Mouse (Mus musculus): ENCODE data around the gene Tmem161a. TPM values are rescaled to one million over a fixed set of nuclear protein-coding genes. Genes with fewer than 3 reads are reported as not detected.

The Tmem161a gene
- polyA plus RNA-seq, 1 experiment from 2014 or later, result 50.5 TPM

DNA sequence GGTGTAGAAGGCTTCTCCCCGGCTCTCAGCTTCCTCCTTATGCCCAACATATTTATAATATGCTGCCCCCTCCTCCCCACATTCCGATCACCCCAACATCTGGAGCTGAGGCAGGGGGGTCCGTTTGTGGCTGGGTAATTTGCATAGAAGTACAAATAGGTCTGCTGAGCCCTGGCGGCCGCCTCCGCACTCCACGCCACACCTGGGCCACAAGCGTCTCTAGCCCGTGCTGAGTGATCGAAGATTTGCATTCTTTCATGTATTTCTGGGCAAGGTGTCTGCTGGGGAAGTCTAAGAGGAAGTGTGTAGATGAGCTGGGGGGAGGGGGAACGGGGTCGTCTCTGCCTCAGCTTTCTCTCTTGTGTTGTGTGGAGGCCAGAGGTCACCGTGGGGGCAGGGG, 12.1 kb upstream of the Tmem161a start:
- 53% methylated on average over 13 of the region's 13 CpGs for WGBS
- Histone ChIP-seq H3K27me3 (ENCODE audit: insufficient read depth, low read length) (0 out of 2 replicates have a peak, but pooled peaks cover under 1% of the 10 kb centered on the region), H3K27ac (ENCODE audit: low read depth) (no peak overlapping the region), H3K4me2 (no peak overlapping the region), H3K4me1 (ENCODE audit: insufficient read depth) (no peaks in the 10 kb centered on the region), H3K9ac (no peak overlapping the region), H3K9me3 (ENCODE audit: low read depth, low read length) (no peaks in the 10 kb centered on the region), H3K36me3 (ENCODE audit: insufficient read depth) (no peaks in the 10 kb centered on the region), H3K4me3 (ENCODE audit: low read depth, low read length) (no peak overlapping the region)
- ATAC-seq (ENCODE audit: insufficient read depth) (no peak), DNase-seq (no peak)
- no peak for TF ChIP-seq CTCF (IDR thresholded peaks at IDR 0.05; ENCODE audit: low read depth)

DNA sequence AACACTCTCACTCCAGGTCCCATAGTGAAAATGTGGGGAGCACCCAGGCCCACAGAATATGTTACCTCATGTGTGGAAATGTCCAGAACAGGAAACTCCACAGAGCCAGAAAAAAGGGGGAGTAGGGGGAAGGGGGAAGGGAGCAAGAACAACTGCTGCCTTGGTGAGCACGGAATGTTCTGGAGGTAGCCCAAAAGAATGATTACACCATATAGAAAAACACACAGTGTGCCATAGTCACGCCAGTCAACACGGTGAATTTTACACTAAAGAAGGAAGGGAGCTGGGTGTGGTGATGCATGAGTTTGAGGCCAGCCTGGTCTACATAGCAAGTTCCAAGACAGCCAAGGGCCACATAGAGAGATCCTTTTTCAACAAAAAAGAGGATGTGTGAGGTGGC, 8.8 kb upstream of the Tmem161a start:
- H3K9me3 ChIP-seq (ENCODE audit: low read depth, low read length), result no peaks in the 10 kb centered on the region
- 80% methylated on average over 3 of the region's 3 CpGs for WGBS
- no peaks in the 10 kb centered on the region for H3K36me3 ChIP-seq (ENCODE audit: insufficient read depth)
- no peak overlapping the region for H3K4me2 ChIP-seq
- H3K9ac ChIP-seq, result no peak overlapping the region
- TF ChIP-seq CTCF (IDR thresholded peaks at IDR 0.05; ENCODE audit: low read depth), result no peak
- DNase-seq (no peak), ATAC-seq (ENCODE audit: insufficient read depth) (no peak)
- peaks cover 16% of the 10 kb centered on the region for H3K27me3 ChIP-seq (ENCODE audit: insufficient read depth, low read length)
- no peak overlapping the region for H3K27ac ChIP-seq (ENCODE audit: low read depth)
- H3K4me3 ChIP-seq (ENCODE audit: low read depth, low read length), result no peak overlapping the region
- no peaks in the 10 kb centered on the region for H3K4me1 ChIP-seq (ENCODE audit: insufficient read depth)

GRCm38 (mm10) chr8:70166504-70167110, 5.5 kb upstream of the Tmem161a start:
- peak overlapping the region; percentile 20; the same call in 1 of the 2 replicates for H3K9ac ChIP-seq
- peak; percentile 99 for TF ChIP-seq CTCF (IDR thresholded peaks at IDR 0.05; ENCODE audit: low read depth)
- no peak overlapping the region; the same call in 1 of the 2 replicates for H3K4me3 ChIP-seq (ENCODE audit: low read depth, low read length)

GRCm38 (mm10) chr8:70170116-70170515, 2.0 kb upstream of the Tmem161a start:
- Histone ChIP-seq H3K27ac (ENCODE audit: low read depth) (no peak overlapping the region), H3K4me1 (ENCODE audit: insufficient read depth) (0 out of 2 replicates have a peak, but pooled peaks cover 6% of the 10 kb centered on the region), H3K27me3 (ENCODE audit: insufficient read depth, low read length) (peaks cover 15% of the 10 kb centered on the region), H3K4me3 (ENCODE audit: low read depth, low read length) (no peak overlapping the region), H3K36me3 (ENCODE audit: insufficient read depth) (peaks cover 7% of the 10 kb centered on the region), H3K4me2 (no peak overlapping the region), H3K9ac (no peak overlapping the region), H3K9me3 (ENCODE audit: low read depth, low read length) (no peaks in the 10 kb centered on the region)
- ATAC-seq (ENCODE audit: insufficient read depth), result no peak
- WGBS, result 67% methylated on average over 3 of the region's 3 CpGs
- no peak for DNase-seq
- no peak for TF ChIP-seq CTCF (IDR thresholded peaks at IDR 0.05; ENCODE audit: low read depth)

More at GRCm38 (mm10) chr8:70166504-70167110, 5.5 kb upstream of the Tmem161a start:
- Histone ChIP-seq H3K4me2 (peak overlapping the region; percentile 53), H3K27me3 (ENCODE audit: insufficient read depth, low read length) (peaks cover 16% of the 10 kb centered on the region), H3K4me1 (ENCODE audit: insufficient read depth) (no peaks in the 10 kb centered on the region), H3K36me3 (ENCODE audit: insufficient read depth) (no peaks in the 10 kb centered on the region), H3K9me3 (ENCODE audit: low read depth, low read length) (no peaks in the 10 kb centered on the region), H3K27ac (ENCODE audit: low read depth) (no peak overlapping the region)
- WGBS, result 5% methylated on average over 21 of the region's 21 CpGs
- peak; percentile 80 for ATAC-seq (ENCODE audit: insufficient read depth)
- peak; percentile 87 for DNase-seq

DNA sequence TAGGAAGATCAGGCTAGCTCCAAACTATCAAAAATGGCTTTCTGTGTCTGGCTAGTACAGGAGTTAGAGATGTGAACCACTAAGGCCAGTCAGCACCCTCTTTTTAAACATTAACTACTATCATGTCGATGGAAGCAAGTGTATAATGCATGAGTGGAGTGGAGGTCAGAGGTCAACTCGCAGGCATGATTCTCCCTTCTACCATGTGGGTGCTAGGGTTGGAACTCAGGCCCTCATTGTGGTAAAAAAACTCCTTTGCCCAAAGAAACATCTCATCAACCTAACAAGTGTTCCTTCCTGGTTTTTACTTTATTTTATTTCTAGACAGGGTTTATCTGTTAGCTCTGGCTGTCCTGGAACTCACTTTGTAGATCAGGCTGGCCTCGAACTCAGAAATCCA, 1.4 kb upstream of the Tmem161a start:
- 74% methylated on average over 3 of the region's 3 CpGs for WGBS
- H3K4me2 ChIP-seq, result no peak overlapping the region
- peaks cover 9% of the 10 kb centered on the region for H3K27me3 ChIP-seq (ENCODE audit: insufficient read depth, low read length)
- no peak overlapping the region for H3K27ac ChIP-seq (ENCODE audit: low read depth)
- H3K9me3 ChIP-seq (ENCODE audit: low read depth, low read length), result no peaks in the 10 kb centered on the region
- TF ChIP-seq CTCF (IDR thresholded peaks at IDR 0.05; ENCODE audit: low read depth), result no peak
- no peak for ATAC-seq (ENCODE audit: insufficient read depth)
- H3K4me3 ChIP-seq (ENCODE audit: low read depth, low read length), result no peak overlapping the region
- 0 out of 2 replicates have a peak, but pooled peaks cover 6% of the 10 kb centered on the region for H3K4me1 ChIP-seq (ENCODE audit: insufficient read depth)
- no peak for DNase-seq
- H3K36me3 ChIP-seq (ENCODE audit: insufficient read depth), result peaks cover 7% of the 10 kb centered on the region
- H3K9ac ChIP-seq, result no peak overlapping the region

- Histone ChIP-seq H3K4me2 (peak overlapping the region; percentile 63), H3K9me3 (ENCODE audit: low read depth, low read length) (no peaks in the 10 kb centered on the region), H3K4me1 (ENCODE audit: insufficient read depth) (0 out of 2 replicates have a peak, but pooled peaks cover 6% of the 10 kb centered on the region), H3K27ac (ENCODE audit: low read depth) (no peak overlapping the region), H3K4me3 (ENCODE audit: low read depth, low read length) (no peak overlapping the region), H3K9ac (no peak overlapping the region), H3K27me3 (ENCODE audit: insufficient read depth, low read length) (peaks cover 5% of the 10 kb centered on the region; the same call in 1 of the 2 replicates), H3K36me3 (ENCODE audit: insufficient read depth) (peaks cover 7% of the 10 kb centered on the region)
- ATAC-seq (ENCODE audit: insufficient read depth) (no peak), DNase-seq (no peak)
- TF ChIP-seq CTCF (IDR thresholded peaks at IDR 0.05; ENCODE audit: low read depth), result no peak
- 87% methylated on average over 7 of the region's 7 CpGs for WGBS
These were observed 916 bp upstream of the Tmem161a start for GRCm38 (mm10) chr8:70171240-70171639.

DNA sequence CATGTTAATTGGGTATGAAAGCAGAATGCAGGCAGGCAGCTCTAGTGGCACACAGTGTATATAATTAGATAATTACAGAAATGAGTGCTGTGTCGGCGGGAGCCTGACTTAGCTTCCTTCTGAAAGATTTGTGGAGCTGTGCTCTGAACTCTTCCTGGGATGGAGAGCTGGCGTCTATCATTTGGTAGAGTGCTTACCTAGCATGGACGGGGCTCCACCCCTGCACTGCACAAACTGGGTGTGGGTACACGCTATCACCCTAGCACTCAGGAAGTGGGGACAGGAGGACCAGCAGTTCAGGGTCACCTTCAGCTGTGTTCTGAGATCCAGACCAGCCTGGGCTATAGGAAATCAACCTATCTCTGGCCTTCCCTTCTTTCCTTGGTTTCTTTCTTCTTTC, 1.2 kb downstream of the Tmem161a start:
- no peak overlapping the region; the same call in 1 of the 2 replicates for H3K4me3 ChIP-seq (ENCODE audit: low read depth, low read length)
- no peaks in the 10 kb centered on the region for H3K9me3 ChIP-seq (ENCODE audit: low read depth, low read length)
- ATAC-seq (ENCODE audit: insufficient read depth) (no peak), DNase-seq (no peak)
- H3K4me1 ChIP-seq (ENCODE audit: insufficient read depth), result 0 out of 2 replicates have a peak, but pooled peaks cover 6% of the 10 kb centered on the region
- no peak overlapping the region for H3K27ac ChIP-seq (ENCODE audit: low read depth)
- 81% methylated on average over 5 of the region's 5 CpGs for WGBS
- no peak overlapping the region for H3K9ac ChIP-seq
- no peaks in the 10 kb centered on the region for H3K27me3 ChIP-seq (ENCODE audit: insufficient read depth, low read length)
- H3K36me3 ChIP-seq (ENCODE audit: insufficient read depth), result peaks cover 24% of the 10 kb centered on the region
- TF ChIP-seq CTCF (IDR thresholded peaks at IDR 0.05; ENCODE audit: low read depth), result no peak
- H3K4me2 ChIP-seq, result peak overlapping the region; percentile 63
